Mouse (Mus musculus): ENCODE data around the gene Efcab2.
A peak's percentile ranks its signal among the peaks of the same experiment; 100 is the strongest.

The Efcab2 gene

GRCm38 (mm10) chr1:178485138-178485867 lies 79.4 kb downstream of the Efcab2 start:
- no peak for DNase-seq (ENCODE audit: low spot score in 2 of 2)

- DNase-seq (ENCODE audit: low spot score in 2 of 2): no peak
These were observed 80.0 kb downstream of the Efcab2 start for GRCm38 (mm10) chr1:178485868-178486220.

GRCm38 (mm10) chr1:178486828-178487227 lies 80.9 kb downstream of the Efcab2 start:
- DNase-seq (ENCODE audit: low spot score in 2 of 2): no peak

GRCm38 (mm10) chr1:178489127-178489526 lies 83.2 kb downstream of the Efcab2 start:
- no peak for DNase-seq (ENCODE audit: low spot score in 2 of 2)

- no peak for DNase-seq (ENCODE audit: low spot score in 2 of 2)
These were observed 85.8 kb downstream of the Efcab2 start for GRCm38 (mm10) chr1:178491733-178492132.

GRCm38 (mm10) chr1:178492493-178492892 lies 86.6 kb downstream of the Efcab2 start:
- no peak for DNase-seq (ENCODE audit: low spot score in 2 of 2)

- DNase-seq (ENCODE audit: low spot score in 2 of 2): no peak
These were observed 90.3 kb downstream of the Efcab2 start for GRCm38 (mm10) chr1:178496186-178496585.

GRCm38 (mm10) chr1:178496841-178497240 lies 91.0 kb downstream of the Efcab2 start:
- DNase-seq (ENCODE audit: low spot score in 2 of 2): no peak

GRCm38 (mm10) chr1:178506938-178507337 lies 101.1 kb downstream of the Efcab2 start:
- DNase-seq (ENCODE audit: low spot score in 2 of 2): no peak

GRCm38 (mm10) chr1:178512323-178513031 lies 106.6 kb downstream of the Efcab2 start:
- no peak for DNase-seq (ENCODE audit: low spot score in 2 of 2)

GRCm38 (mm10) chr1:178513954-178514353 lies 108.1 kb downstream of the Efcab2 start:
- DNase-seq (ENCODE audit: low spot score in 2 of 2): no peak

GRCm38 (mm10) chr1:178515839-178516238 lies 110.0 kb downstream of the Efcab2 start:
- DNase-seq (ENCODE audit: low spot score in 2 of 2): no peak

- no peak for DNase-seq (ENCODE audit: low spot score in 2 of 2)
These were observed 116.5 kb downstream of the Efcab2 start for GRCm38 (mm10) chr1:178522389-178522788.

- no peak for DNase-seq (ENCODE audit: low spot score in 2 of 2)
These were observed 117.3 kb downstream of the Efcab2 start for GRCm38 (mm10) chr1:178523152-178523551.

GRCm38 (mm10) chr1:178527185-178527546 lies 121.3 kb downstream of the Efcab2 start:
- DNase-seq (ENCODE audit: low spot score in 2 of 2): peak; percentile 19 to 46

- DNase-seq (ENCODE audit: low spot score in 2 of 2): peak; percentile 23 to 27
These were observed 121.9 kb downstream of the Efcab2 start for GRCm38 (mm10) chr1:178527547-178528361.

- peak in 1 of 2 experiments; percentile 8 for DNase-seq (ENCODE audit: low spot score in 2 of 2)
These were observed 122.8 kb downstream of the Efcab2 start, which contains the start of gene Kif26b for GRCm38 (mm10) chr1:178528431-178529351. Gene Kif26b, plus strand, starts transcription at chr1:178529125.

GRCm38 (mm10) chr1:178529512-178530300 lies 123.8 kb downstream of the Efcab2 start:
- DNase-seq (ENCODE audit: low spot score in 2 of 2): no peak

GRCm38 (mm10) chr1:178530301-178531078 lies 124.6 kb downstream of the Efcab2 start:
- peak; percentile 59 to 69 for DNase-seq (ENCODE audit: low spot score in 2 of 2)

All from heart, adult 9 months (tissue).